Mouse (Mus musculus) myocyte (in vitro differentiated cells): Measurements from ENCODE around the gene Rnf32. TPM values are rescaled to one million over a fixed set of nuclear protein-coding genes. Genes with fewer than 3 reads are reported as not detected.
A peak's percentile ranks its signal among the peaks of the same experiment; 100 is the strongest.

Experiments used
- H3K27me3 ChIP-seq: one replicate; pipeline ENCODE4 v1.6.1; 2011; ENCODE audit not compliant: control insufficient read depth, insufficient read depth, insufficient read length
- H3K36me3 ChIP-seq: one replicate; pipeline ENCODE4 v1.6.1; 2011; ENCODE audit not compliant: control insufficient read depth, insufficient read depth
- H3K4me2 ChIP-seq: one replicate; pipeline ENCODE4 v1.6.1; 2011; ENCODE audit warnings: low read depth, control low read depth
- H3K4me3 ChIP-seq: one replicate; pipeline ENCODE4 v1.5.1; 2011; ENCODE audit warnings: mild to moderate bottlenecking, control low read depth, moderate library complexity
- H3K79me2 ChIP-seq: one replicate; pipeline ENCODE4 v1.6.1; 2011; ENCODE audit not compliant: control insufficient read depth, insufficient read depth
- H3ac ChIP-seq: one replicate; pipeline ENCODE4 v1.6.1; 2011; ENCODE audit not compliant: control insufficient read depth, insufficient read length
- CEBPB ChIP-seq: IDR thresholded peaks from 2 replicates; pipeline ENCODE4 v1.6.1; 2011; ENCODE audit warnings: mild to moderate bottlenecking, moderate library complexity; ENCODE audit not compliant: poor library complexity, insufficient read depth, severe bottlenecking
- E2F4 ChIP-seq: IDR thresholded peaks from one replicate; pipeline ENCODE4 v1.6.1; 2011; ENCODE audit warnings: mild to moderate bottlenecking, control low read depth, moderate library complexity; ENCODE audit not compliant: insufficient read depth
- MAX ChIP-seq: IDR thresholded peaks from one replicate; pipeline ENCODE4 v1.6.1; 2011; ENCODE audit warnings: low read depth, mild to moderate bottlenecking, control low read depth
- MYOD1 ChIP-seq, 3 experiments: IDR thresholded peaks; one replicate each; pipeline ENCODE4 v1.6.1; 2011; ENCODE audit warnings: control low read depth in 2 of 3, low read depth in 2 of 3, mild to moderate bottlenecking in 2 of 3, moderate library complexity in 1 of 3; ENCODE audit not compliant: insufficient read length in 2 of 3, control insufficient read depth in 1 of 3
- MYOG ChIP-seq, 3 experiments: IDR thresholded peaks; one replicate each; pipeline ENCODE4 v1.6.1; 2011; ENCODE audit warnings: control low read depth in 2 of 3, low read depth in 2 of 3, mild to moderate bottlenecking in 2 of 3; ENCODE audit not compliant: insufficient read length in 2 of 3, control insufficient read depth in 1 of 3, insufficient read depth in 1 of 3
- POLR2A ChIP-seq: IDR thresholded peaks from one replicate; pipeline ENCODE4 v1.6.1; 2011; ENCODE audit warnings: low read depth, mild to moderate bottlenecking, control low read depth, moderate library complexity; ENCODE audit not compliant: insufficient read length
- POLR2AphosphoS2 ChIP-seq: IDR thresholded peaks from one replicate; pipeline ENCODE4 v1.6.1; 2011; ENCODE audit warnings: low read depth, control low read depth; ENCODE audit not compliant: insufficient read length
- REST ChIP-seq: IDR thresholded peaks from one replicate; pipeline ENCODE4 v1.6.1; 2011; ENCODE audit warnings: mild to moderate bottlenecking, control low read depth, moderate library complexity; ENCODE audit not compliant: insufficient read depth, insufficient read length
- SRF ChIP-seq: IDR thresholded peaks from one replicate; pipeline ENCODE4 v1.6.1; 2011; ENCODE audit warnings: low read depth; ENCODE audit not compliant: control insufficient read depth, insufficient read length
- TCF12 ChIP-seq: IDR thresholded peaks from one replicate; pipeline ENCODE4 v1.6.1; 2011; ENCODE audit warnings: mild to moderate bottlenecking, control low read depth; ENCODE audit not compliant: poor library complexity, insufficient read depth, severe bottlenecking
- TCF3 ChIP-seq: IDR thresholded peaks from one replicate; pipeline ENCODE4 v1.6.1; 2011; ENCODE audit warnings: low read depth, control low read depth; ENCODE audit not compliant: insufficient read length
- USF1 ChIP-seq: IDR thresholded peaks from one replicate; pipeline ENCODE4 v1.6.1; 2011; ENCODE audit warnings: low read depth, mild to moderate bottlenecking, control low read depth, moderate library complexity
- polyA plus RNA-seq: library from polyadenylated mRNA; unstranded; fragments of >200 nt; fragmentation: generic; extraction: Trizol; gene quantifications from one replicate; pipeline ENCODE4 v1.2.1, GENCODE M21; 2012; ENCODE audit warnings: missing spikeins

Rnf32 gene
- polyA plus RNA-seq: 0.96 TPM

GRCm38 (mm10) chr5:29195570-29196263 lies at the start of gene Rnf32:
Gene Rnf32 (plus strand): TSS chr5:29195992.
- Histone ChIP-seq H3K79me2 (no peaks in the 10 kb centered on the region), H3ac (no peak within 1 kb of the TSS), H3K27me3 (no peaks in the 10 kb centered on the region), H3K36me3 (no peaks in the 10 kb centered on the region), H3K4me3 (peak within 1 kb of the TSS; percentile 29), H3K4me2 (peak within 1 kb of the TSS; percentile 63)
- TF ChIP-seq MAX (no peak), TCF3 (no peak), MYOG (IDR thresholded peaks at IDR 0.05; ENCODE audit: control insufficient read depth in 1 of 3, insufficient read depth in 1 of 3, insufficient read length in 2 of 3, low read depth in 2 of 3) (peak in 1 of 3 experiments; percentile 2), POLR2A (peak; percentile 85), CEBPB (no peak), USF1 (no peak), POLR2AphosphoS2 (peak; percentile 65), SRF (no peak), TCF12 (no peak), REST (no peak), E2F4 (no peak), MYOD1 (IDR thresholded peaks at IDR 0.05; ENCODE audit: control insufficient read depth in 1 of 3, insufficient read length in 2 of 3, low read depth in 2 of 3) (peak in 1 of 3 experiments; percentile 59)

GRCm38 (mm10) chr5:29150146-29150545 lies 45.6 kb upstream of the Rnf32 start:
- Histone ChIP-seq H3ac (no peak overlapping the region), H3K79me2 (no peaks in the 10 kb centered on the region), H3K27me3 (no peaks in the 10 kb centered on the region), H3K4me3 (no peak overlapping the region), H3K4me2 (no peak overlapping the region), H3K36me3 (no peaks in the 10 kb centered on the region)
- TF ChIP-seq REST (no peak), MYOD1 (IDR thresholded peaks at IDR 0.05; ENCODE audit: control insufficient read depth in 1 of 3, insufficient read length in 2 of 3, low read depth in 2 of 3) (no peak), CEBPB (no peak), USF1 (no peak), MYOG (IDR thresholded peaks at IDR 0.05; ENCODE audit: control insufficient read depth in 1 of 3, insufficient read depth in 1 of 3, insufficient read length in 2 of 3, low read depth in 2 of 3) (no peak), MAX (no peak), E2F4 (no peak), POLR2A (no peak), SRF (no peak), TCF12 (no peak), TCF3 (no peak), POLR2AphosphoS2 (no peak)

GRCm38 (mm10) chr5:29159849-29160248 lies 35.9 kb upstream of the Rnf32 start:
- no peak overlapping the region for H3ac ChIP-seq
- no peak for TF ChIP-seq POLR2AphosphoS2
- no peak for TF ChIP-seq REST
- no peak for TF ChIP-seq TCF12
- no peak for TF ChIP-seq MYOD1 (IDR thresholded peaks at IDR 0.05; ENCODE audit: control insufficient read depth in 1 of 3, insufficient read length in 2 of 3, low read depth in 2 of 3)
- no peak for TF ChIP-seq MYOG (IDR thresholded peaks at IDR 0.05; ENCODE audit: control insufficient read depth in 1 of 3, insufficient read depth in 1 of 3, insufficient read length in 2 of 3, low read depth in 2 of 3)
- no peak for TF ChIP-seq USF1
- no peak for TF ChIP-seq SRF
- TF ChIP-seq MAX: no peak
- no peak for TF ChIP-seq CEBPB
- TF ChIP-seq E2F4: no peak
- TF ChIP-seq TCF3: no peak
- H3K4me2 ChIP-seq: no peak overlapping the region
- no peaks in the 10 kb centered on the region for H3K27me3 ChIP-seq
- no peaks in the 10 kb centered on the region for H3K79me2 ChIP-seq
- no peaks in the 10 kb centered on the region for H3K36me3 ChIP-seq
- H3K4me3 ChIP-seq: no peak overlapping the region

GRCm38 (mm10) chr5:29166947-29167346 lies 28.8 kb upstream of the Rnf32 start:
- no peak overlapping the region for H3ac ChIP-seq
- no peaks in the 10 kb centered on the region for H3K27me3 ChIP-seq
- H3K4me2 ChIP-seq: no peak overlapping the region
- TF ChIP-seq MYOG (IDR thresholded peaks at IDR 0.05; ENCODE audit: control insufficient read depth in 1 of 3, insufficient read depth in 1 of 3, insufficient read length in 2 of 3, low read depth in 2 of 3) (no peak), MAX (no peak), TCF12 (no peak), USF1 (no peak), POLR2AphosphoS2 (no peak), MYOD1 (IDR thresholded peaks at IDR 0.05; ENCODE audit: control insufficient read depth in 1 of 3, insufficient read length in 2 of 3, low read depth in 2 of 3) (no peak), TCF3 (no peak), REST (no peak), E2F4 (no peak), CEBPB (no peak), POLR2A (no peak)
- no peak overlapping the region for H3K4me3 ChIP-seq
- H3K79me2 ChIP-seq: no peaks in the 10 kb centered on the region
- no peaks in the 10 kb centered on the region for H3K36me3 ChIP-seq

GRCm38 (mm10) chr5:29170193-29170592 lies 25.6 kb upstream of the Rnf32 start:
- Histone ChIP-seq H3ac (no peak overlapping the region), H3K27me3 (no peaks in the 10 kb centered on the region), H3K36me3 (no peaks in the 10 kb centered on the region), H3K4me3 (no peak overlapping the region), H3K4me2 (no peak overlapping the region), H3K79me2 (no peaks in the 10 kb centered on the region)
- TF ChIP-seq MAX (no peak), REST (no peak)
